Mouse (Mus musculus) kidney, embryonic 14.5 days (tissue): ENCODE results near the gene Serbp1. TPM values are rescaled to one million over a fixed set of nuclear protein-coding genes. Genes with fewer than 3 reads are reported as not detected.

Experiments
- ATAC-seq: fragments of 200-750 bp; cut with Nextera tagmentation; 2 replicates; pipeline ENCODE4 v1.8.0; 2017; ENCODE audit warnings: moderate number of reproducible peaks, mild to moderate bottlenecking, moderate TSS enrichment, moderate library complexity; ENCODE audit not compliant: low FRiP score, low TSS enrichment
- H3K27ac ChIP-seq: fragments of 300-500 bp; sonication (generic); 2 replicates; pipeline ENCODE4 v1.5.1; 2014; ENCODE audit warnings: low read depth, mild to moderate bottlenecking, low read length, moderate library complexity, mixed read lengths
- H3K27me3 ChIP-seq: fragments of 300-500 bp; sonication (generic); 2 replicates; pipeline ENCODE4 v1.6.1; 2014; ENCODE audit warnings: mild to moderate bottlenecking, low read length; ENCODE audit not compliant: control insufficient read depth, insufficient read depth
- H3K36me3 ChIP-seq: fragments of 300-500 bp; sonication (generic); 2 replicates; pipeline ENCODE4 v1.6.1; 2014; ENCODE audit warnings: low read length, mixed read lengths; ENCODE audit not compliant: control insufficient read depth, insufficient read depth
- H3K4me1 ChIP-seq: fragments of 300-500 bp; sonication (generic); 2 replicates; pipeline ENCODE4 v1.6.1; 2014; ENCODE audit warnings: low read length, mixed read lengths; ENCODE audit not compliant: control insufficient read depth, insufficient read depth
- H3K4me2 ChIP-seq: fragments of 300-500 bp; sonication (generic); replicated peaks from 2 replicates; pipeline ENCODE4 v1.6.1; 2014; ENCODE audit warnings: low read depth, mild to moderate bottlenecking, low read length
- H3K4me3 ChIP-seq: fragments of 300-500 bp; sonication (generic); 2 replicates; pipeline ENCODE4 v1.5.1; 2014; ENCODE audit warnings: mild to moderate bottlenecking, low read length
- H3K9ac ChIP-seq: fragments of 300-500 bp; sonication (generic); 2 replicates; pipeline ENCODE4 v1.6.1; 2014; ENCODE audit warnings: low read depth, mild to moderate bottlenecking, low read length, moderate library complexity
- H3K9me3 ChIP-seq: fragments of 300-500 bp; sonication (generic); 2 replicates; pipeline ENCODE4 v1.6.1; 2016; ENCODE audit warnings: low read length; ENCODE audit not compliant: control insufficient read depth
- WGBS: fragments of 180-500 bp; shearing (Covaris S2); extraction: QIAGEN DNeasy Blood & Tissue Kit; methylation state at CpG from one replicate; pipeline ENCODE4 v1.1.7; 2014; 5-methylcytosine and 5-hydroxymethylcytosine counted together
- polyA plus RNA-seq: library from polyadenylated mRNA; unstranded; fragments of >200 nt; fragmentation: Nextera tagmentation; extraction: Ambion mirVana; gene quantifications from 2 replicates; pipeline ENCODE4 v1.2.1, GENCODE M21; 2014

Serbp1 gene
- polyA plus RNA-seq, 1 experiment from 2014 or later: 546 TPM

DNA sequence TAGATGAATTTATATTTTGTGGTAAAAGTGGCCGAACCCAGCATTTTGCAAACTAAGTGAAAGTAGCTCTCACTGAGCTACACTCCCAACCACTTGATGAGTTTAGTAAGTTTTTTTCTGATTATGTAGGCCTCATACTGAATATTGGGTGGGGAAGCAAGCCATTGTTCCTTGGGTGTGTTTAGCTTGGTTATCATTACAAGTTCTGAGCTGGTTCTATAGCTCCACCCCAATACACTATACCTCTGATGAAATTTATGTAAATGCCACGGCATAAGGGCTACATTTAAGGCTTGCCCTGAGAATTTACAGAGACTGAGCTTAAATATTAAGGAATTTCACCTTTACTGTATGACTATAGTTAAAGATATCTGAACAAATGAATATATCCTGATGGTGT lies 31.5 kb downstream of the Serbp1 start:
- H3K4me3 ChIP-seq: peak overlapping the region; percentile 100
- no peak for ATAC-seq
- 0 out of 2 replicates have a peak, but pooled peaks cover 4% of the 10 kb centered on the region for H3K4me1 ChIP-seq
- no peaks in the 10 kb centered on the region for H3K27me3 ChIP-seq
- H3K27ac ChIP-seq: no peak overlapping the region
- H3K9me3 ChIP-seq: no peaks in the 10 kb centered on the region
- peaks cover 30% of the 10 kb centered on the region for H3K36me3 ChIP-seq
- peak overlapping the region; percentile 23; the same call in 1 of the 2 replicates for H3K9ac ChIP-seq
- peak overlapping the region; percentile 71 for H3K4me2 ChIP-seq
- WGBS: 28% methylated on average over 2 of the region's 2 CpGs

GRCm38 (mm10) chr6:67277944-67278343 lies 40.0 kb downstream of the Serbp1 start:
- Histone ChIP-seq H3K27ac (no peak overlapping the region), H3K9ac (no peak overlapping the region), H3K4me1 (no peaks in the 10 kb centered on the region), H3K36me3 (peaks cover 75% of the 10 kb centered on the region), H3K4me3 (no peak overlapping the region), H3K27me3 (no peaks in the 10 kb centered on the region), H3K4me2 (no peak overlapping the region), H3K9me3 (no peaks in the 10 kb centered on the region)
- WGBS: 88% methylated on average over 5 of the region's 5 CpGs
- ATAC-seq: no peak

GRCm38 (mm10) chr6:67281614-67282197 lies 43.7 kb downstream of the Serbp1 start:
- WGBS: 84% methylated on average over 9 of the region's 9 CpGs
- Histone ChIP-seq H3K9me3 (no peaks in the 10 kb centered on the region), H3K9ac (no peak overlapping the region), H3K4me1 (no peaks in the 10 kb centered on the region), H3K4me2 (no peak overlapping the region), H3K27ac (no peak overlapping the region), H3K36me3 (peaks cover 74% of the 10 kb centered on the region), H3K4me3 (no peak overlapping the region), H3K27me3 (no peaks in the 10 kb centered on the region)
- no peak for ATAC-seq

GRCm38 (mm10) chr6:67282897-67283296 lies 44.9 kb downstream of the Serbp1 start:
- Histone ChIP-seq H3K27me3 (no peaks in the 10 kb centered on the region), H3K4me3 (no peak overlapping the region), H3K4me1 (no peaks in the 10 kb centered on the region), H3K27ac (no peak overlapping the region), H3K36me3 (peaks cover 62% of the 10 kb centered on the region), H3K9ac (no peak overlapping the region), H3K4me2 (no peak overlapping the region), H3K9me3 (no peaks in the 10 kb centered on the region)
- no peak for ATAC-seq
- 94% methylated on average over 1 of the region's 1 CpGs for WGBS

- Histone ChIP-seq H3K9me3 (no peaks in the 10 kb centered on the region), H3K27ac (no peak overlapping the region), H3K36me3 (peaks cover 19% of the 10 kb centered on the region; the same call in 1 of the 2 replicates), H3K27me3 (no peaks in the 10 kb centered on the region), H3K4me2 (no peak overlapping the region), H3K9ac (no peak overlapping the region), H3K4me1 (no peaks in the 10 kb centered on the region), H3K4me3 (no peak overlapping the region)
- no peak for ATAC-seq
- 87% methylated on average over 5 of the region's 5 CpGs for WGBS
These were observed 54.2 kb downstream of the Serbp1 start for GRCm38 (mm10) chr6:67292042-67292623.

DNA sequence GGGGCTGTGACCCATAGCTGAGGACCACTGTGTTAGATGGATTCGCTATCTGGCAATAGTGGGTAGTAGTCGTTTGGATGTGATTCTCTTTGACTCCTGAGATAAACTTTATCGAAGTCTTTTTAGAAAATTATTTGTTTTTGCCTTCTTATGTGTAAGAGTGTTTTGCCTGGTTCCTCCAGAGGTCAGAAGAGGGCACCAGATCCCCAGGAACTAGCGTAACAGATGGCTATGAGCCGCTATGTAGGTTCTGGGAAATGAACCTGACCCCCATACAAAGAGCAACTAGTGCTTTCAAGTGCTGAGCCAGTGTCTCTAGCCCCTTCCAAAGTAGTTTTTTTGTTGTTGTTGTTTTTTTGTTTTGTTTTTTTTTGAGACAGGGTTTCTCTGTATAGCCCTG lies 58.1 kb downstream of the Serbp1 start:
- Histone ChIP-seq H3K9me3 (no peaks in the 10 kb centered on the region), H3K27ac (no peak overlapping the region)
- 55% methylated on average over 5 of the region's 5 CpGs for WGBS

GRCm38 (mm10) chr6:67298742-67299141 lies 60.8 kb downstream of the Serbp1 start:
- Histone ChIP-seq H3K4me3 (no peak overlapping the region), H3K27ac (no peak overlapping the region), H3K36me3 (no peaks in the 10 kb centered on the region), H3K4me1 (0 out of 2 replicates have a peak, but pooled peaks cover 13% of the 10 kb centered on the region), H3K4me2 (no peak overlapping the region), H3K9me3 (no peaks in the 10 kb centered on the region), H3K9ac (no peak overlapping the region), H3K27me3 (no peaks in the 10 kb centered on the region)
- 82% methylated on average over 5 of the region's 5 CpGs for WGBS
- no peak for ATAC-seq

More for the DNA sequence above, 58.1 kb downstream of the Serbp1 start:
- Histone ChIP-seq H3K4me3 (no peak overlapping the region), H3K27me3 (no peaks in the 10 kb centered on the region), H3K4me1 (0 out of 2 replicates have a peak, but pooled peaks cover 9% of the 10 kb centered on the region), H3K36me3 (no peaks in the 10 kb centered on the region; the same call in 1 of the 2 replicates), H3K4me2 (no peak overlapping the region), H3K9ac (no peak overlapping the region)
- ATAC-seq: no peak

- Histone ChIP-seq H3K36me3 (no peaks in the 10 kb centered on the region), H3K9ac (no peak overlapping the region), H3K27me3 (no peaks in the 10 kb centered on the region), H3K27ac (no peak overlapping the region), H3K4me2 (no peak overlapping the region), H3K9me3 (no peaks in the 10 kb centered on the region), H3K4me3 (no peak overlapping the region), H3K4me1 (0 out of 2 replicates have a peak, but pooled peaks cover 13% of the 10 kb centered on the region)
- ATAC-seq: 0 out of 2 replicates have a peak, but pooled peaks have one; percentile 9
- 54% methylated on average over 4 of the region's 4 CpGs for WGBS
These were observed 62.3 kb downstream of the Serbp1 start for GRCm38 (mm10) chr6:67300300-67300699.

DNA sequence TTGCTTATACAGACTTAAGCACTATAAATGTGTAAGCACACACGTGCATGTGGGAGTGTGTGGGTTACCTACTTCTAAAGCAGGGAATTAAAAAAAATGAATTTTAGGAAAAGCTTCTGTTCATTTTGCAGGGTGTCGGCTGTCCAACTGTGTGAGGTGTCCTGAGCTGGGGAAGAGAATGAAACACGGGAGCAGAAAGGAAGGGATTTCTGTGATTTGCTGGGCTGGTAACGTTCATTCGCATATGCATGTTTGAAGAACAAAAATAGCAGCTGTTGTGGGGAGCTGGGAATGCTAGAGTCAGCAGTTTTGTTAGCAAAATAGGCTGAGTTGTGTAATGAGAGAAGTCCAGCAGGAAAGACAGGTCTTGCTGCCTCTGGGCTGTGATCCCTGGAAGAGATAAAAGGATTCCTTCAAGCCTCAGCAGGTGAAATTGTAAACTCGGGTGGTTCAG lies 62.8 kb downstream of the Serbp1 start:
- Histone ChIP-seq H3K9ac (no peak overlapping the region), H3K4me3 (no peak overlapping the region), H3K4me2 (no peak overlapping the region), H3K27ac (no peak overlapping the region), H3K27me3 (no peaks in the 10 kb centered on the region), H3K36me3 (no peaks in the 10 kb centered on the region), H3K4me1 (0 out of 2 replicates have a peak, but pooled peaks cover 13% of the 10 kb centered on the region), H3K9me3 (no peaks in the 10 kb centered on the region)
- 30% methylated on average over 6 of the region's 6 CpGs for WGBS
- no peak; the same call in 1 of the 2 replicates for ATAC-seq
